Mouse (Mus musculus) testis, adult 2 months (tissue): Measurements from ENCODE around the gene Sema3g. TPM values are rescaled to one million over a fixed set of nuclear protein-coding genes. Genes with fewer than 3 reads are reported as not detected.

Experiments
- H3K27ac ChIP-seq: fragments of 200-500 bp; 2 replicates; pipeline ENCODE4 v1.5.1; 2012; ENCODE audit warnings: low read depth, low read length; ENCODE audit not compliant: control insufficient read depth, insufficient read depth
- H3K27me3 ChIP-seq: fragments of 200-500 bp; 2 replicates; pipeline ENCODE4 v1.6.1; 2012; ENCODE audit warnings: mild to moderate bottlenecking, low read length, moderate library complexity; ENCODE audit not compliant: control insufficient read depth, insufficient read depth
- H3K36me3 ChIP-seq: fragments of 200-500 bp; 2 replicates; pipeline ENCODE4 v1.6.1; 2012; ENCODE audit warnings: mild to moderate bottlenecking, low read length; ENCODE audit not compliant: control insufficient read depth, insufficient read depth
- H3K4me1 ChIP-seq: fragments of 200-500 bp; 2 replicates; pipeline ENCODE4 v1.6.1; 2012; ENCODE audit warnings: low read length; ENCODE audit not compliant: control insufficient read depth, insufficient read depth
- H3K4me3 ChIP-seq: fragments of 200-500 bp; 2 replicates; pipeline ENCODE4 v1.5.1; 2012; ENCODE audit warnings: low read depth, mild to moderate bottlenecking, low read length, moderate library complexity, mixed read lengths; ENCODE audit not compliant: control insufficient read depth
- CTCF ChIP-seq: fragments of 200-500 bp; IDR thresholded peaks from 2 replicates; pipeline ENCODE4 v1.5.1; 2012; ENCODE audit warnings: low read depth, mild to moderate bottlenecking, inconsistent platforms, low read length, moderate library complexity; ENCODE audit not compliant: control insufficient read depth, insufficient read depth, insufficient replicate concordance
- POLR2A ChIP-seq: fragments of 200-500 bp; IDR thresholded peaks from 2 replicates; pipeline ENCODE4 v1.6.1; 2012; ENCODE audit warnings: low read depth, mild to moderate bottlenecking, inconsistent platforms, low read length, moderate library complexity; ENCODE audit not compliant: control insufficient read depth
- polyA plus RNA-seq: library from polyadenylated mRNA; depleted of rRNA; stranded (reverse); fragments of >200 nt; gene quantifications from 2 replicates; pipeline ENCODE4 v1.2.3, GENCODE M21; 2012; rRNA removed

Gene Sema3g
- 0.65 and 0.79 TPM in 2 replicates for polyA plus RNA-seq

GRCm38 (mm10) chr14:31217666-31218065 lies at the start of gene Sema3g:
TSS of gene Sema3g (plus strand) at chr14:31217860.
- Histone ChIP-seq H3K36me3 (no peaks in the 10 kb centered on the region), H3K4me1 (no peaks in the 10 kb centered on the region), H3K4me3 (no peak within 1 kb of the TSS), H3K27me3 (no peaks in the 10 kb centered on the region), H3K27ac (no peak within 1 kb of the TSS)
- TF ChIP-seq POLR2A (no peak), CTCF (peak; percentile 27; the same call in 1 of the 2 replicates)

DNA sequence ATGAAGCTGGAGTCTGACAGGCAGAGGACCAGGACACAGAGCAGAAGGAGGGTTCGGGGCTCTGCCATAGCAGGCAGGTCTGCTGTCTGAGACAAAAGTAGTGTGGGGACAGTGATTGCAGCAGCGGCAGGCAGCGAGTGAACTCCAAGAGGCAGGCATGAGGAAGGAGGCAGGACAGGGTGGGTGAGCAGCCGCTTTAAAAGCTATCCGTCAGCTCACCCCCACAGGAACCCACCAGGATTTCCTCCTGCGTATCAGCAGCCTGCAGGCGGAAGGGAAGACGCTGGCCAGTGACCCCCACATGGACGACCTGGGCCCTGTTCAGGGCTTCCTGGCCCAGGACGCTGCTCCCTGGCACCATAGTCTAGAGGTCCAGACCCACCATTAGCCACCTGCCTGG lies 49.2 kb upstream of the Sema3g start, which contains the start of gene Stab1:
Gene Stab1, minus strand, starts transcription at position 217 of the 400 bp plus-strand sequence.
- no peaks in the 10 kb centered on the region for H3K4me1 ChIP-seq
- no peaks in the 10 kb centered on the region for H3K27me3 ChIP-seq
- H3K27ac ChIP-seq, result no peak within 1 kb of the TSS
- H3K36me3 ChIP-seq, result no peaks in the 10 kb centered on the region
- TF ChIP-seq POLR2A, result no peak
- TF ChIP-seq CTCF, result no peak
- no peak within 1 kb of the TSS; the same call in 1 of the 2 replicates for H3K4me3 ChIP-seq

- Histone ChIP-seq H3K27me3 (no peaks in the 10 kb centered on the region), H3K36me3 (no peaks in the 10 kb centered on the region), H3K27ac (no peak overlapping the region), H3K4me3 (no peak overlapping the region), H3K4me1 (no peaks in the 10 kb centered on the region)
- TF ChIP-seq CTCF (no peak), POLR2A (no peak)
These were observed 48.2 kb upstream of the Sema3g start for GRCm38 (mm10) chr14:31169508-31169907.

GRCm38 (mm10) chr14:31170963-31171362 lies 46.7 kb upstream of the Sema3g start:
- Histone ChIP-seq H3K36me3 (no peaks in the 10 kb centered on the region), H3K4me1 (no peaks in the 10 kb centered on the region), H3K27ac (no peak overlapping the region)

GRCm38 (mm10) chr14:31171386-31171785 lies 46.3 kb upstream of the Sema3g start:
- no peak overlapping the region for H3K27ac ChIP-seq
- no peaks in the 10 kb centered on the region for H3K36me3 ChIP-seq
- TF ChIP-seq POLR2A (no peak), CTCF (no peak)
- H3K4me3 ChIP-seq, result no peak overlapping the region
- H3K27me3 ChIP-seq, result no peaks in the 10 kb centered on the region
- no peaks in the 10 kb centered on the region for H3K4me1 ChIP-seq

More at GRCm38 (mm10) chr14:31170963-31171362, 46.7 kb upstream of the Sema3g start:
- Histone ChIP-seq H3K27me3 (no peaks in the 10 kb centered on the region), H3K4me3 (no peak overlapping the region)
- TF ChIP-seq POLR2A, result no peak
- no peak for TF ChIP-seq CTCF

- Histone ChIP-seq H3K27ac (no peak overlapping the region), H3K4me1 (no peaks in the 10 kb centered on the region), H3K36me3 (no peaks in the 10 kb centered on the region), H3K27me3 (no peaks in the 10 kb centered on the region), H3K4me3 (no peak overlapping the region)
- TF ChIP-seq POLR2A, result no peak
- no peak for TF ChIP-seq CTCF
These were observed 45.8 kb upstream of the Sema3g start for GRCm38 (mm10) chr14:31171821-31172220.

DNA sequence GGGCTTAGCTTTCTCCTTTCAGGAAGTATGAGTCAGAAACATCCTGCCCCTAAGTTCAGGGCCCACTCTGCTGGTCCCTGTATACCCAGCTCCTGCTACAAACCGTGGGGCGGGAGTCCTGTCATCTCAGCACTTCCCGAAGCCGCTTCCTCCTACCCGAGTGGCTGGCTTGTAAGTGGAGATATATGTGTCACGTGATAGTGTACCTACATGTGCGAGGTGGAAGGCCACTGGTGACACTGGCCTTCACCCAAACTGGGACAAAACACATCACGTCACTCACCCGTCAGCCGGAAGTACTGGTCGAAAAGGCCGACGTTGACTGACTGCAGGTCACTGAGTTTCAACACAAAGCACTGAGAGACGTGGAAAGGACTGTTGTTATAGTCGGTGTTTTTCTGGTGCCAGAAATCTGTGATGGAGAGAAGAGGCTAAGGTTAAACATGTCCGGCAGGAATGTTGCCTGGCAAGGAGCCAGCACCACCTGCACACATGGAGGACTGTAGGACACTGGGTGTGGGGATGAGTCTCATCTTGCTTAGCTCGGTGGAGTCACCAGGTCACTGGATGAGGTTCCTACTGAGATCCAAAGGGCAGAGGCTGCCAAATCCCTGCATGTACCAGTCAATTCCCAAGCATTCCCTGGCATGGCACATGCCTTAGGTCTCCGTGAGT lies 44.7 kb upstream of the Sema3g start:
- Histone ChIP-seq H3K27ac (no peak overlapping the region), H3K36me3 (no peaks in the 10 kb centered on the region), H3K4me1 (no peaks in the 10 kb centered on the region), H3K4me3 (no peak overlapping the region), H3K27me3 (no peaks in the 10 kb centered on the region)
- TF ChIP-seq CTCF, result no peak
- TF ChIP-seq POLR2A, result no peak
